Mouse (Mus musculus): ENCODE results near the gene 5430402E10Rik. TPM values are rescaled to one million over a fixed set of nuclear protein-coding genes. Genes with fewer than 3 reads are reported as not detected.
"Not testable (repeated sequence)": the region's sequence is repeated elsewhere in the genome, so short reads cannot be mapped to it uniquely, and the experiment has no call there.

The 5430402E10Rik gene
- total RNA-seq (2014; fragmentation: Nextera tagmentation): not detected in 2 replicates
- not detected in 2 replicates for total RNA-seq (2017)

GRCm38 (mm10) chrX:77924962-77925361, at the start of gene 5430402E10Rik:
Gene 5430402E10Rik, minus strand, starts transcription at chrX:77925062.
- ATAC-seq (replicated peaks; ENCODE audit: poor library complexity, severe bottlenecking): not testable (repeated sequence)

GRCm38 (mm10) chrX:77880033-77880432, 44.8 kb downstream of the 5430402E10Rik start:
- ATAC-seq (replicated peaks; ENCODE audit: poor library complexity, severe bottlenecking): not testable (repeated sequence)

Other genes starting within 250 kb of the 5430402E10Rik start
- 6.7 and 9.1 TPM in 2 replicates for gene Prkx, start 128.8 kb downstream of the 5430402E10Rik start, total RNA-seq (2014; fragmentation: Nextera tagmentation)
- 3.7 and 4.4 TPM in 2 replicates for gene Prkx, start 128.8 kb downstream of the 5430402E10Rik start, total RNA-seq (2017)
- not detected in 2 replicates for gene Pbsn, start 71.4 kb downstream of the 5430402E10Rik start, total RNA-seq (2014; fragmentation: Nextera tagmentation)
- not detected in 2 replicates for gene Pbsn, start 71.4 kb downstream of the 5430402E10Rik start, total RNA-seq (2017)
- not detected in 2 replicates for gene Gm14744, start 60.3 kb downstream of the 5430402E10Rik start, total RNA-seq (2014; fragmentation: Nextera tagmentation)
- not detected in 2 replicates for gene Gm14744, start 60.3 kb downstream of the 5430402E10Rik start, total RNA-seq (2017)
- not detected in 2 replicates for gene Obp1a, start 166.3 kb upstream of the 5430402E10Rik start, total RNA-seq (2014; fragmentation: Nextera tagmentation)
- not detected in 2 replicates for gene Obp1a, start 166.3 kb upstream of the 5430402E10Rik start, total RNA-seq (2017)
- not detected in 2 replicates for gene Gm5938, start 200.4 kb upstream of the 5430402E10Rik start, total RNA-seq (2014; fragmentation: Nextera tagmentation)
- gene Gm5938, start 200.4 kb upstream of the 5430402E10Rik start, total RNA-seq (2017): not detected in 2 replicates

All from granulocyte monocyte progenitor cell, adult 5-6 weeks (primary cell).